Mouse (Mus musculus): ENCODE results near the gene Aldh3a2. TPM values are rescaled to one million over a fixed set of nuclear protein-coding genes. Genes with fewer than 3 reads are reported as not detected.
A peak's percentile ranks its signal among the peaks of the same experiment; 100 is the strongest.
"Not testable (repeated sequence)": the region's sequence is repeated elsewhere in the genome, so short reads cannot be mapped to it uniquely, and the experiment has no call there.

The Aldh3a2 gene
- total RNA-seq, 1 experiment: 24.4 TPM

GRCm38 (mm10) chr11:61175778-61176177 lies 91.5 kb downstream of the Aldh3a2 start:
- no peak overlapping the region for H3K9ac ChIP-seq (ENCODE audit: insufficient read depth, low read depth, low read length, poor library complexity, severe bottlenecking)
- H3K4me3 ChIP-seq (ENCODE audit: insufficient read depth in 1 of 2, low read depth in 1 of 2, low read length in 2 of 2, poor library complexity in 1 of 2, severe bottlenecking in 1 of 2): peak overlapping the region in 1 of 2 experiments; percentile 47; a peak in 2 of 4 replicates
- no peaks in the 10 kb centered on the region for H3K9me3 ChIP-seq (ENCODE audit: control insufficient read depth, insufficient read depth, low read depth, low read length)
- TF ChIP-seq HCFC1 (IDR thresholded peaks at IDR 0.05; ENCODE audit: borderline replicate concordance, insufficient read depth, low read length) (no peak), ZNF384 (IDR thresholded peaks at IDR 0.05; ENCODE audit: low read depth, low read length) (no peak), ZC3H11A (IDR thresholded peaks at IDR 0.05; ENCODE audit: borderline replicate concordance, low read depth, low read length) (no peak), CHD2 (IDR thresholded peaks at IDR 0.05; ENCODE audit: low read depth, low read length) (no peak), MAFK (IDR thresholded peaks at IDR 0.05; ENCODE audit: insufficient read depth, low read depth, low read length) (no peak)
- peaks cover 3 to 14% of the 10 kb centered on the region in 2 experiments; a peak in 3 of 4 replicates for H3K4me1 ChIP-seq (ENCODE audit: control insufficient read depth in 2 of 2, insufficient read depth in 2 of 2, low read length in 2 of 2, poor library complexity in 1 of 2)
- H3K27ac ChIP-seq (ENCODE audit: insufficient read depth, low read depth, low read length, poor library complexity, severe bottlenecking): no peak overlapping the region
- no peaks in the 10 kb centered on the region; the same call in 1 of the 2 replicates for H3K36me3 ChIP-seq (ENCODE audit: control insufficient read depth, insufficient read depth, low read length, poor library complexity, severe bottlenecking)
- in situ Hi-C loops (cut with MboI; ENCODE audit: low sequenced_read_pairs in 2 of 2, unreplicated experiment in 2 of 2): no loop called here
- DNase-seq (ENCODE audit: low read depth, low spot score): no peak

DNA sequence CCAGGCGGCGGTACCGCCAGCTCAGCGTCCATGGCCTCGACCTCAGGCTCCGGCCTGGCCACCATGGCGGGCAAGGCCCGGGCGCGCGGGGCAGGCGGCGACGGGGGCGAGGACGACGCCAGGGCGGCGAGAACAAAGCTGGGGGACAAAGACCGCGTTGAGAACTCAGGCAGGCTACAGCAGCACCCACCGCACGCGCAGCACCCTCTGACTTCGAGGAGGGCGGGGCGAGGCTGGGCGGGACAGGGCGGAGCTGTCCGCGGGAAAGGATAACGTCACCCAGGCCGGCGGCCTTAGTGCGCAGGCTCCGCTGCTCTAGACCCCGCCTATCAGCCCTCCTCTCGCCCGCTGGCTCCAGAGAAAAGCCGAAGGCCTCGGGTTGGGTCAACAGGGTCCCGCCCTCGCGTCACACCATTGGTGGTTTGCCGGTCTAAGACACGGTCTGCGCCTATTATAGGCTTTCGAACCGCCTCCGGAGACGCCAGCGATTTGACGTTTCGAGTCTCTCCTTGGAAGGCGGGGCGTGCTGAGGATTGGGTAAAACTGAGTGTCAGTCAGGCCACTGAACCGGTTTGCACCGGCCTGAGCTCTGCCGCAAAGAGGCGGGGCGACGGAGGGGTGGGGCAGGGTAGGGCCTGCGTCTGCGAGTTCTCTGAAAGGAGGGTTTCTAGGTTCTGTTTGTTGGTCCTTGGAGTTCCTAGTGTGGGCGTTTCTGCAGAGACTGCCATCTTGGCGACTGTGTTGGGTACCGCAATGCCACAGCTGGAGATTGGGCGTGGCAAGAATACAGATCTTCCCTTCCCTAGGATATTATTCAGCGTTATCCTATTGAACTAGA lies 92.2 kb downstream of the Aldh3a2 start, which contains the start of gene Usp22:
Gene Usp22 (minus strand): TSS at position 235 of the 838 bp plus-strand sequence.
- H3K4me3 ChIP-seq (ENCODE audit: insufficient read depth in 1 of 2, low read depth in 1 of 2, low read length in 2 of 2, poor library complexity in 1 of 2, severe bottlenecking in 1 of 2): peak within 1 kb of the TSS; percentile 85 to 92
- in situ Hi-C loops (cut with MboI; ENCODE audit: low sequenced_read_pairs in 2 of 2, unreplicated experiment in 2 of 2): no loop called here
- DNase-seq (ENCODE audit: low read depth, low spot score): peak; percentile 98
- H3K36me3 ChIP-seq (ENCODE audit: control insufficient read depth, insufficient read depth, low read length, poor library complexity, severe bottlenecking): no peaks in the 10 kb centered on the region; the same call in 1 of the 2 replicates
- TF ChIP-seq CHD2 (IDR thresholded peaks at IDR 0.05; ENCODE audit: low read depth, low read length) (peak; percentile 80; the same call in 1 of the 2 replicates), ZC3H11A (IDR thresholded peaks at IDR 0.05; ENCODE audit: borderline replicate concordance, low read depth, low read length) (no peak), MAFK (IDR thresholded peaks at IDR 0.05; ENCODE audit: insufficient read depth, low read depth, low read length) (0 out of 2 replicates have a peak, but pooled peaks have one; percentile 11)
- peaks cover 3 to 14% of the 10 kb centered on the region in 2 experiments; a peak in 3 of 4 replicates for H3K4me1 ChIP-seq (ENCODE audit: control insufficient read depth in 2 of 2, insufficient read depth in 2 of 2, low read length in 2 of 2, poor library complexity in 1 of 2)
- peak within 1 kb of the TSS; percentile 80 for H3K27ac ChIP-seq (ENCODE audit: insufficient read depth, low read depth, low read length, poor library complexity, severe bottlenecking)
- H3K9me3 ChIP-seq (ENCODE audit: control insufficient read depth, insufficient read depth, low read depth, low read length): no peaks in the 10 kb centered on the region
- peak within 1 kb of the TSS; percentile 95 for H3K9ac ChIP-seq (ENCODE audit: insufficient read depth, low read depth, low read length, poor library complexity, severe bottlenecking)

GRCm38 (mm10) chr11:61174291-61174820 lies 92.9 kb downstream of the Aldh3a2 start:
- in situ Hi-C loops (cut with MboI; ENCODE audit: low sequenced_read_pairs in 2 of 2, unreplicated experiment in 2 of 2): no loop called here
- Histone ChIP-seq H3K27ac (ENCODE audit: insufficient read depth, low read depth, low read length, poor library complexity, severe bottlenecking) (peak overlapping the region; percentile 80), H3K9ac (ENCODE audit: insufficient read depth, low read depth, low read length, poor library complexity, severe bottlenecking) (peak overlapping the region; percentile 95), H3K9me3 (ENCODE audit: control insufficient read depth, insufficient read depth, low read depth, low read length) (no peaks in the 10 kb centered on the region), H3K36me3 (ENCODE audit: control insufficient read depth, insufficient read depth, low read length, poor library complexity, severe bottlenecking) (no peaks in the 10 kb centered on the region; the same call in 1 of the 2 replicates), H3K4me3 (ENCODE audit: insufficient read depth in 1 of 2, low read depth in 1 of 2, low read length in 2 of 2, poor library complexity in 1 of 2, severe bottlenecking in 1 of 2) (peak overlapping the region; percentile 85 to 92), H3K4me1 (ENCODE audit: control insufficient read depth in 2 of 2, insufficient read depth in 2 of 2, low read length in 2 of 2, poor library complexity in 1 of 2) (peaks cover 3 to 14% of the 10 kb centered on the region in 2 experiments; a peak in 3 of 4 replicates)
- DNase-seq (ENCODE audit: low read depth, low spot score): peak; percentile 63
- TF ChIP-seq ZC3H11A (IDR thresholded peaks at IDR 0.05; ENCODE audit: borderline replicate concordance, low read depth, low read length) (no peak), CHD2 (IDR thresholded peaks at IDR 0.05; ENCODE audit: low read depth, low read length) (no peak), HCFC1 (IDR thresholded peaks at IDR 0.05; ENCODE audit: borderline replicate concordance, insufficient read depth, low read length) (no peak), ZNF384 (IDR thresholded peaks at IDR 0.05; ENCODE audit: low read depth, low read length) (no peak), MAFK (IDR thresholded peaks at IDR 0.05; ENCODE audit: insufficient read depth, low read depth, low read length) (no peak)

- H3K36me3 ChIP-seq (ENCODE audit: control insufficient read depth, insufficient read depth, low read length, poor library complexity, severe bottlenecking); in situ Hi-C loops (cut with MboI; ENCODE audit: low sequenced_read_pairs in 2 of 2, unreplicated experiment in 2 of 2); DNase-seq (ENCODE audit: low read depth, low spot score); H3K27ac ChIP-seq (ENCODE audit: insufficient read depth, low read depth, low read length, poor library complexity, severe bottlenecking); H3K9me3 ChIP-seq (ENCODE audit: control insufficient read depth, insufficient read depth, low read depth, low read length): not testable (repeated sequence)
- peak overlapping the region; percentile 28; the same call in 1 of the 2 replicates for H3K9ac ChIP-seq (ENCODE audit: insufficient read depth, low read depth, low read length, poor library complexity, severe bottlenecking)
- peaks cover 3 to 14% of the 10 kb centered on the region in 2 experiments; a peak in 3 of 4 replicates for H3K4me1 ChIP-seq (ENCODE audit: control insufficient read depth in 2 of 2, insufficient read depth in 2 of 2, low read length in 2 of 2, poor library complexity in 1 of 2)
- H3K4me3 ChIP-seq (ENCODE audit: insufficient read depth in 1 of 2, low read depth in 1 of 2, low read length in 2 of 2, poor library complexity in 1 of 2, severe bottlenecking in 1 of 2): peak overlapping the region; percentile 85 to 92; a peak in 3 of 4 replicates
These were observed 93.8 kb downstream of the Aldh3a2 start for GRCm38 (mm10) chr11:61173477-61173876.

Other genes with a start within 250 kb of the Aldh3a2 start
- 4.0 and 5.9 TPM in 2 replicates for gene Kcnj12, start 244.9 kb downstream of the Aldh3a2 start, total RNA-seq (2012; rRNA removed)
- 0.53 and 2.3 TPM in 2 replicates for gene Tnfrsf13b, start 140.7 kb downstream of the Aldh3a2 start, total RNA-seq (2012; rRNA removed)
- gene Usp22, start 92.4 kb downstream of the Aldh3a2 start, total RNA-seq (2012; rRNA removed): 111 and 120 TPM in 2 replicates
- gene Aldh3a1, start 59.9 kb downstream of the Aldh3a2 start, total RNA-seq (2012; rRNA removed): 1.2 and 2.0 TPM in 2 replicates
- gene Slc47a2, start 75.4 kb upstream of the Aldh3a2 start, total RNA-seq (2012; rRNA removed): 4.1 and 5.9 TPM in 2 replicates
- gene Slc47a1, start 110.9 kb upstream of the Aldh3a2 start, total RNA-seq (2012; rRNA removed): 31.6 and 32.2 TPM in 2 replicates
- gene Rnf112, start 186.7 kb upstream of the Aldh3a2 start, total RNA-seq (2012; rRNA removed): 0.58 and 1.2 TPM in 2 replicates
- gene Mfap4, start 218.0 kb upstream of the Aldh3a2 start, total RNA-seq (2012; rRNA removed): 2.5 and 2.9 TPM in 2 replicates
- 24.8 and 25.3 TPM in 2 replicates for gene Mapk7, start 226.9 kb upstream of the Aldh3a2 start, total RNA-seq (2012; rRNA removed)
- gene B9d1, start 237.7 kb upstream of the Aldh3a2 start, total RNA-seq (2012; rRNA removed): 84.7 and 108 TPM in 2 replicates